In genomic region chr8:123228416-123228815, GRCm38 (mm10) we compare ENCODE assay signal across 13 mouse cellular contexts.
"Had no signal": no experiment of that assay in that cellular context is flagged by ENCODE, and none has a peak within 500 bp of the region (broad histone marks: within the 10 kb centered on the region; RNA-seq: fewer than 3 reads in every experiment).

No protein-coding gene starts in this region.

- DNase-seq: lung, adult 18-20 months; lung, embryonic 14.5 days; lung, postnatal 10 days; lung, postnatal 4 days; midbrain, embryonic 14.5 days; retina, postnatal 1 day; right cerebral cortex, postnatal 25 days; right cerebral cortex, postnatal 4 days; spleen, adult 18-20 months; thymus, adult 18-20 months; thymus, postnatal 14 days; thymus, postnatal 36 days had no signal

- ATAC-seq: midbrain, embryonic 16.5 days had no signal
